Mouse (Mus musculus) small intestine, adult 2 months (tissue): ENCODE measurements around the gene Haus5.
A peak's percentile ranks its signal among the peaks of the same experiment; 100 is the strongest.

Experiments used
- CTCF ChIP-seq: fragments of 200-500 bp; IDR thresholded peaks from 2 replicates; pipeline ENCODE4 v1.5.1; 2012; ENCODE audit warnings: low read depth, mild to moderate bottlenecking, control low read depth, inconsistent platforms, low read length, moderate library complexity, mixed read lengths; ENCODE audit not compliant: insufficient replicate concordance, insufficient read length; ENCODE audit errors: extremely low read depth
- POLR2A ChIP-seq: fragments of 200-500 bp; IDR thresholded peaks from 2 replicates; pipeline ENCODE4 v1.6.1; 2012; ENCODE audit warnings: low read depth, mild to moderate bottlenecking, control low read depth, inconsistent platforms, low read length, moderate library complexity

- TF ChIP-seq CTCF (peak; percentile 45; the same call in 1 of the 2 replicates), POLR2A (no peak)
Measured at GRCm38 (mm10) chr7:30619202-30619601, 45.6 kb downstream of the Haus5 start.
